Mouse (Mus musculus): ENCODE measurements around the gene Iffo2. TPM values are rescaled to one million over a fixed set of nuclear protein-coding genes. Genes with fewer than 3 reads are reported as not detected.
"Not testable (repeated sequence)": the region's sequence is repeated elsewhere in the genome, so short reads cannot be mapped to it uniquely, and the experiment has no call there.

Iffo2 gene
- total RNA-seq (2021), result 10 to 100 TPM; 20.3 to 21.5 TPM
- long read RNA-seq, result 0 reads

- not testable (repeated sequence) for DNase-seq (ENCODE audit: low spot score in 2 of 2)
Measured at GRCm38 (mm10) chr4:139530248-139530647, at the start of gene Iffo2. Gene Iffo2, plus strand, starts transcription at chr4:139530548.

- DNase-seq (ENCODE audit: low spot score in 2 of 2), result no peak
Measured at GRCm38 (mm10) chr4:139481400-139481799, 48.9 kb upstream of the Iffo2 start.

GRCm38 (mm10) chr4:139483461-139484105 is 46.8 kb upstream of the Iffo2 start:
- no peak for DNase-seq (ENCODE audit: low spot score in 2 of 2)

- no peak for DNase-seq (ENCODE audit: low spot score in 2 of 2)
Measured at GRCm38 (mm10) chr4:139484496-139484895, 45.9 kb upstream of the Iffo2 start.

- no peak for DNase-seq (ENCODE audit: low spot score in 2 of 2)
Measured at GRCm38 (mm10) chr4:139487085-139487484, 43.3 kb upstream of the Iffo2 start.

- DNase-seq (ENCODE audit: low spot score in 2 of 2), result no peak
Measured at GRCm38 (mm10) chr4:139488325-139488724, 42.0 kb upstream of the Iffo2 start.

GRCm38 (mm10) chr4:139489946-139490345 is 40.4 kb upstream of the Iffo2 start:
- peak; percentile 41 to 55 for DNase-seq (ENCODE audit: low spot score in 2 of 2)

- DNase-seq (ENCODE audit: low spot score in 2 of 2), result peak; percentile 64 to 76
Measured at GRCm38 (mm10) chr4:139490413-139491055, 39.8 kb upstream of the Iffo2 start.

- DNase-seq (ENCODE audit: low spot score in 2 of 2), result no peak
Measured at GRCm38 (mm10) chr4:139491541-139492170, 38.7 kb upstream of the Iffo2 start.

GRCm38 (mm10) chr4:139492258-139492833 is 38.0 kb upstream of the Iffo2 start:
- DNase-seq (ENCODE audit: low spot score in 2 of 2), result no peak

GRCm38 (mm10) chr4:139493227-139494025 is 36.9 kb upstream of the Iffo2 start:
- DNase-seq (ENCODE audit: low spot score in 2 of 2), result no peak

GRCm38 (mm10) chr4:139500814-139501213 is 29.5 kb upstream of the Iffo2 start:
- DNase-seq (ENCODE audit: low spot score in 2 of 2), result peak; percentile 59 to 64

GRCm38 (mm10) chr4:139501702-139502101 is 28.6 kb upstream of the Iffo2 start:
- no peak for DNase-seq (ENCODE audit: low spot score in 2 of 2)

- no peak for DNase-seq (ENCODE audit: low spot score in 2 of 2)
Measured at GRCm38 (mm10) chr4:139503919-139504318, 26.4 kb upstream of the Iffo2 start.

GRCm38 (mm10) chr4:139505716-139506115 is 24.6 kb upstream of the Iffo2 start:
- DNase-seq (ENCODE audit: low spot score in 2 of 2), result no peak

GRCm38 (mm10) chr4:139506727-139507126 is 23.6 kb upstream of the Iffo2 start:
- no peak for DNase-seq (ENCODE audit: low spot score in 2 of 2)

- DNase-seq (ENCODE audit: low spot score in 2 of 2), result no peak
Measured at GRCm38 (mm10) chr4:139509069-139509468, 21.3 kb upstream of the Iffo2 start.

- DNase-seq (ENCODE audit: low spot score in 2 of 2), result no peak
Measured at GRCm38 (mm10) chr4:139511557-139511956, 18.8 kb upstream of the Iffo2 start.

- DNase-seq (ENCODE audit: low spot score in 2 of 2), result no peak
Measured at GRCm38 (mm10) chr4:139512985-139513384, 17.4 kb upstream of the Iffo2 start.

GRCm38 (mm10) chr4:139519221-139519620 is 11.1 kb upstream of the Iffo2 start:
- DNase-seq (ENCODE audit: low spot score in 2 of 2), result no peak

- no peak for DNase-seq (ENCODE audit: low spot score in 2 of 2)
Measured at GRCm38 (mm10) chr4:139521926-139522325, 8.4 kb upstream of the Iffo2 start.
